Mouse (Mus musculus) sigmoid colon, adult 10 weeks (tissue): ENCODE measurements around the gene Bicral. TPM values are rescaled to one million over a fixed set of nuclear protein-coding genes. Genes with fewer than 3 reads are reported as not detected.

Source experiments
- polyA plus RNA-seq: library from polyadenylated mRNA; stranded (reverse); fragments of 350-450 nt; fragmentation: Illumina TruSeq; extraction: RNeasy Lipid Tissue Mini Kit (QIAGEN cat#74804); gene quantifications from one replicate; pipeline ENCODE4 v1.2.3, GENCODE M21; 2014; ENCODE audit warnings: low read depth, low replicate concordance

Bicral gene
- 11.0 TPM for polyA plus RNA-seq

DNA sequence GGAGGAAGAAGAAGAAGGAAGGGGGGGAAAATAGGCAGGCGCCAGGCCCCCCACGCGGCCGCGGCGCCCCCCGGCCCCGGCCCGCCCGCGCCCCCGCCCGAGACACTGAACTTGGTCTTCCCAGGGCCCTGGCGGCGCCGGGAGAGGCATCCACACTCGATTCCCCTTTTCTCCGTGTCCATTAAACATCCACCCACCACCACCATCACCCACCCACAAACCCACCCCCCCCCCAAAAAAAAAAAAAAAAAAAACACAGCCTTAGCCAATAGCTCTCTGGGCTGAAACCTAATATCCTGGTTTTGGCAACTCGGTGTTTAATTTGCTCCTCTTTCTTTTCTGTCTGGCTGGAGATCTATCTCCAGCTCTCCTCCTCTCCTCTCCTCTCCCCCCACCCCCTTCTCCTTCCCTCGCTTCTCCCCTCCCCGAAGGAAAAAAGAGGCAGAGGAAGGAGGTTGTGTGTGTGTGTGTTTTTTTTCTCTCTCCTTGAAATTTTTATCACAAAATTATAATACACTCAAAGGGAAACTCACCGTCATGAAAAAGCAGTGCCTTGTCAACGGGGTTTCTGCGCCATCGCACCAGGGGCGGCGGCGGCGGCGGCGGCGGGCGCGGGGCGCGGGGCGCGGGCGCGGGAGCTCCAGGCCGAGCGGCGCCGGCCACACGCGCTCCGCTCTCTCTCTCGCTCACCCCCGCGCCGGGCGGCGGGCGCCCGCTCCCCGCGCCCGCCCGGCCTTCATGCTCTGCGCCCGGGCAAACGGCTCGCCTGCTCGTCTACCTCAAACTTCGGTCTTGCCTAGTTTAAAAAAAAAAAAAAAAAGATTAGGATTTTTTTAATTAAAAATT, at the start of gene Bicral:
Gene Bicral, minus strand, starts transcription at position 580 of the 846 bp plus-strand sequence.

DNA sequence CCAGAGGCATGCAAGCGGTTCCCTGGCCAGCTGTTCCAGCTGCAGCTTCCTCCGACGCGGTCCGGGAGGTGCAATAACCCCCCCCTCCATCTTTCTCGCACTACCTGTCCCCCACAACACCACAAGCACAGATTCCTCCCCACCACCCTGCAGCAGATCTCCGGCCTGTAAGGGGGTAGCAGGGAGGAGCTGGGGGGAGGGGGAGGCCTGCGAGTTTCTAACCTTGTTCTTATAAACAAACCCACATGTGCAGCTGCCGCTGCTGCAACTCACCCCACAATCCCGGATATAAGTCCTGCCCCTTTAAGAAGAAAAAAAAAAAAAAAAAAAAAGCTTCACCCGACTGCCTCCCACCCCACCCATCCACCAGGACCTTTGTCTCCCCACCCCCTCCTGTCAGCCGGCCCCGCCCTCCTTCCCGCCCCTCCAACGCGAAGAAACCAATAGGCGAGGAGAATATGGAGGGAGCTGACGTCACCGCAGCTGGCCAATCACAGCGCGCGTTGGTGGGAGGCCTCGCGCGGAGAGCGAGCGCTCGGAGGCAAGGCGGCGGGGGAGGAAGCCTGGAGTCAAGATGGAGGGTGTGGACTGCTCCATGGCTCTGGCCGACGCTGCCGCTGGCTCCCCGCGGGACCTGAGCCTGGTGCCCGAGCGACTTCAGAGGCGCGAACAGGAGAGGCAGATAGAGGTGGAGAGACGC, 32.0 kb upstream of the Bicral start, which contains the start of gene Tbcc:
Gene Tbcc, plus strand, starts transcription at position 569 of the 700 bp plus-strand sequence.

DNA sequence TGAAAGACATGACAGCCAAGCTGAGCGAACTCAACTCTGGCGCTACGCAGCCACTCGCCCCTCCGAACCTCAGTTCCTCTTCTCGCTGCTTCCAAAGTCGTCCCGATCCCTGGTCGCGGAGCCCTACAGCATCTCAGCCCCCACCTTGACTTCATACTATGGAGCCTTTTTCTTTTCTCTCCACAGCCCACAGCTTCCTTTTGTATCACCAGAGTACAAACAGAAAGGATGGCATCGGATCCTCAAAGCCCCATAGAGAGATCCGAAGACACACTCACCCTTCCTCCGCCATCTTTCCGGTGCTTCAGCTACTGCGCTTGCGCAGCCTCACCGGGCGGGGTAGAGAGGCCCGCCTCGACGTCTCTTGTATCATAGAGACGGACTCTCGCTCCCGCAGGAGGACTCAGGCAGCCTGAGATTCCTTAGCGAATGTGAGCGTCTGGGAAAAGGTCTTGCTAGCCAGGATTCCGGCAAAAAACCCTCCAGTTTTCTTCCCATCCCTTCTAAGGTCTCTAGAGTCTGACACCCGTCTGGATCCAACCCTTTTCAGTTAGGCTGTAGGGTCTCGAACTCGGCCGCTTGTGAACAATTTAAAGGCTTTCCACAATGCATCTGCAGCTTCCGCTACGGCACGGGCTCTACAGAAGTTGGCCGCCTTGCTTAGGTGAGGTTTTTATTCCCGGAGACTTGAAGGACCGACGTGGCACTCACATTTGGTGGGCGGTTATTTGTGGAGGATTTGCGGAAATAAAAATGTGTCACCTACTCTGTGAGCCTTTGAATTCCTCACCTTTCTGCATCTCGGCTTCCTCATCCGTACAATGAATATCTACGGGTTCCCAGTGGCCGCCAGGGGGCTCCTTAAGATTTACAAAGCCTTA, 75.7 kb downstream of the Bicral start, which contains the start of gene Rpl7l1:
Gene Rpl7l1, minus strand, starts transcription at position 332 of the 881 bp plus-strand sequence.

GRCm38 (mm10) chr17:46772404-46773277, 85.6 kb downstream of the Bicral start, which contains the start of gene 2310039H08Rik:
Gene 2310039H08Rik (plus strand): TSS chr17:46772635.

DNA sequence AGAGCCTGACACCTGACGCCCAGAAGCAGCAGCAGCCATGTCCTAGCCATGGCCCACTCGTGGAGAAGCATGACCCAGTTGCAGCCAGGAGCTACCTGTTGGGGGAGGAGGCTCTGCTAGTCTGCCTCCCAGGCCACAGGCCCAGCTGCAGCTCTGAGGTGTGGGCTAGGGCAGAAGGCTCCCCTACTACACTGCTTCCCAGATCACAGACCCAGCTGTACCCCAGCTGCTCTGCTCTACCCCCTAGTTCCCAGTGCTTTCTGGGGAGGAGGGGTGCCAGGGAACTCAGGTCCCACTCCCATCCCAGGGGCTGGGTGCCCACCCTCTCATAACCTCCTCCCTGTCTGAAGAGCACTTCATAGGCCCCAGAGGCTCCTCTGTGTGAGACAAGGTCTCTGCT, 94.7 kb downstream of the Bicral start, which contains the start of gene Ptcra:
Gene Ptcra, minus strand, starts transcription at position 169 of the 400 bp plus-strand sequence.

DNA sequence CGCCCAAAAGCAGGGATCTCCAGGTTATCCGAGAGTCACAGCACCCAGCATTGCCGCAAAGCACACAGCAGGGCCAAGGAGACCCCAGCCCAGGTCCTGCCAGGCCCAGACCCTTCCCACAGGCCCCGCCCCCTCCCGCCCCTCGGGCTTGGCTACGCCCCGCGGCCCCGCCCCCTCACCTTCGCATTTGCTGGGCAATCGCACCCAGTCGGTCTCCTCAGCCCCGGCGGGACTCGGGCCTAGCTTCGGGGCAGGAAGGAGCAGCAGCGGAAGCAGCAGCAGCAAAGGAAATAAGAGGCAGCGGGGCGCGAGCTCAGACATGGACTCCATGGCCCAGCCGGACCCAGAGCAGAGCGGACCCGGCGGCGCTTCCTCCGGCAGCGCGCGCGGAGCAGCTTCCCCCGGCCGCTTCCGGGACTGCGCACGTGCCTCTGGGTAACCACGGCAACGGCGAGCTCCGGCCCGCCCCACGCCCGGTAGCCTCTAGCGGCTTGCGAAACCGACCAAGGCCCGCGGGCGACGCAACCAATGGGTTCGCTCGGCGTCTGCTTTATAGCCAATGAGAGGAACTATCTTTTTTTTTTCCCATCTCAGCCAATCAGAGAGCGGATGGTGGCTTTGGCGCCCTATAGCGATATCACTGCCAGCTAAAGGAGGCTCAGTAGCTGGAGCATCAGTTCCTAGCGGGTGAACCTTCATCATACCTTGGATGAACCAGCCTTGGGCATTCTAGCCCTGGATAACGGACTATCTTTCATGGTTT, 106.3 kb downstream of the Bicral start, which contains the start of gene Cnpy3:
Gene Cnpy3, minus strand, starts transcription at position 421 of the 763 bp plus-strand sequence.

Other genes starting within 250 kb of the Bicral start
- gene Ptk7, start 229.0 kb downstream of the Bicral start, polyA plus RNA-seq: not detected
- gene Klc4, start 212.5 kb downstream of the Bicral start, polyA plus RNA-seq: 0.41 TPM
- gene Mrpl2, start 212.3 kb downstream of the Bicral start, polyA plus RNA-seq: 0.95 TPM
- gene Cul7, start 208.1 kb downstream of the Bicral start, polyA plus RNA-seq: 0.19 TPM
- 3.3 TPM for gene Rrp36, start 184.1 kb downstream of the Bicral start, polyA plus RNA-seq
- 4.2 TPM for gene Mea1, start 179.7 kb downstream of the Bicral start, polyA plus RNA-seq
- 5.9 TPM for gene Klhdc3, start 177.6 kb downstream of the Bicral start, polyA plus RNA-seq
- 8.6 TPM for gene Ppp2r5d, start 153.4 kb downstream of the Bicral start, polyA plus RNA-seq
- gene Pex6, start 147.0 kb downstream of the Bicral start, polyA plus RNA-seq: 0.50 TPM
- gene Gnmt, start 129.3 kb downstream of the Bicral start, polyA plus RNA-seq: not detected
- gene Cnpy3, start 106.3 kb downstream of the Bicral start, polyA plus RNA-seq: 3.1 TPM
- gene Ptcra, start 94.8 kb downstream of the Bicral start, polyA plus RNA-seq: not detected
- gene 2310039H08Rik, start 85.8 kb downstream of the Bicral start, polyA plus RNA-seq: 13.0 TPM
- 25.2 TPM for gene Rpl7l1, start 75.8 kb downstream of the Bicral start, polyA plus RNA-seq
- 0.66 TPM for gene Tbcc, start 32.2 kb upstream of the Bicral start, polyA plus RNA-seq
- not detected for gene Prph2, start 52.0 kb upstream of the Bicral start, polyA plus RNA-seq
- 27.8 TPM for gene Ubr2, start 152.1 kb upstream of the Bicral start, polyA plus RNA-seq